Mouse (Mus musculus): ENCODE data around the gene Ptprk. TPM values are rescaled to one million over a fixed set of nuclear protein-coding genes. Genes with fewer than 3 reads are reported as not detected.

The Ptprk gene
- polyA plus RNA-seq, 1 experiment from 2014 or later = 41.9 TPM

DNA sequence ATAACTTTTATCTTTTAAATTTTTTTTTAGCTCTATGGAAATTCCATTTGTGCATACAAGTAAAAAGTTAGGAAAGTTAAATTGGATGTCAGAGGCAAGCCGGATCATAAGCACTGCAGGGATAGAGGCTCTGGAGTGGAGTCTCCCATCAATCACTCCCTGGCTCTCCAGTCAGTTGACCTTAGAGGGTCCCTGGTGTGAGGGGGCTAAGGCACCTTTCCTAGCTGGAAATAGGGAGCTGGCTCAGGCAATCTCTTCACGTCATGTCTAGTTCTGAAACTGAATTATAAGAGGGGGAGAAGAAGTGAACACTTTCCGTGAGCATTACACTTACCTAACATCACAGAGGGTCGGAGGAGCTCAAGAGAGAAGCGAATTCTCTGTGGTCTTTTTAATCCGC lies 110.1 kb downstream of the Ptprk start:
- H3K36me3 ChIP-seq (ENCODE audit: control insufficient read depth, insufficient read depth, low read length) = no peaks in the 10 kb centered on the region
- 59% methylated on average over 6 of the region's 6 CpGs for WGBS
- H3K9me3 ChIP-seq (ENCODE audit: control insufficient read depth, low read length) = no peaks in the 10 kb centered on the region
- H3K4me2 ChIP-seq (ENCODE audit: low read length) = no peak overlapping the region
- H3K4me1 ChIP-seq (replicated peaks; ENCODE audit: control insufficient read depth, insufficient read depth, low read length) = no peaks in the 10 kb centered on the region
- H3K27ac ChIP-seq (ENCODE audit: low read depth) = no peak overlapping the region
- ATAC-seq (replicated peaks; ENCODE audit: low FRiP score, low TSS enrichment, low read depth) = no peak
- DNase-seq (ENCODE audit: low spot score) = no peak
- H3K4me3 ChIP-seq (ENCODE audit: low read depth, low read length) = no peak overlapping the region
- no peak overlapping the region for H3K9ac ChIP-seq (ENCODE audit: low read length)
- no peaks in the 10 kb centered on the region for H3K27me3 ChIP-seq (replicated peaks; ENCODE audit: control insufficient read depth, insufficient read depth, low read length)

DNA sequence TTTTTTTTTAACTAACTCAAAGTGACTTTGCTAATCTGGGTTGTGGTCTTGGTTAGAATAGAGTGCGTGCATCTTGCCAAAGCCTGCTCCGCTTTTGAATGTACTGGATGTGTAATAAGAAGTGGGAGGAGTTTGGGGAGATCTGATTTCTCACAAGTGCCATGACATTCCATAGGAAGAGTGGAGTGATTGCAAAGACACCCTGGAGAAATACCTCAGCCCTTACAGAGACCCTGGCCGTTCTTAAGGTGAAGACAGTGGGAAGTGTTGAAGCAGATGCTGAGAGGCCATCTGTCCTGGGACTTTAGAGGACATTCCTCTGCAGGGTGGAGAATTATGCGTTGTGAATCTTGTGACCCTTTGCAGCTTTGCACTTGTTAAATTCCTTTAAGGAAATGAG lies 110.7 kb downstream of the Ptprk start:
- H3K9ac ChIP-seq (ENCODE audit: low read length) = no peak overlapping the region
- H3K9me3 ChIP-seq (ENCODE audit: control insufficient read depth, low read length) = no peaks in the 10 kb centered on the region
- no peak overlapping the region for H3K4me2 ChIP-seq (ENCODE audit: low read length)
- no peaks in the 10 kb centered on the region for H3K36me3 ChIP-seq (ENCODE audit: control insufficient read depth, insufficient read depth, low read length)
- 54% methylated on average over 4 of the region's 4 CpGs for whole genome bisulfite sequencing
- H3K27ac ChIP-seq (ENCODE audit: low read depth) = no peak overlapping the region
- DNase-seq (ENCODE audit: low spot score) (no peak), ATAC-seq (replicated peaks; ENCODE audit: low FRiP score, low TSS enrichment, low read depth) (no peak)
- H3K4me3 ChIP-seq (ENCODE audit: low read depth, low read length) = no peak overlapping the region
- no peaks in the 10 kb centered on the region for H3K27me3 ChIP-seq (replicated peaks; ENCODE audit: control insufficient read depth, insufficient read depth, low read length)
- no peaks in the 10 kb centered on the region for H3K4me1 ChIP-seq (replicated peaks; ENCODE audit: control insufficient read depth, insufficient read depth, low read length)

DNA sequence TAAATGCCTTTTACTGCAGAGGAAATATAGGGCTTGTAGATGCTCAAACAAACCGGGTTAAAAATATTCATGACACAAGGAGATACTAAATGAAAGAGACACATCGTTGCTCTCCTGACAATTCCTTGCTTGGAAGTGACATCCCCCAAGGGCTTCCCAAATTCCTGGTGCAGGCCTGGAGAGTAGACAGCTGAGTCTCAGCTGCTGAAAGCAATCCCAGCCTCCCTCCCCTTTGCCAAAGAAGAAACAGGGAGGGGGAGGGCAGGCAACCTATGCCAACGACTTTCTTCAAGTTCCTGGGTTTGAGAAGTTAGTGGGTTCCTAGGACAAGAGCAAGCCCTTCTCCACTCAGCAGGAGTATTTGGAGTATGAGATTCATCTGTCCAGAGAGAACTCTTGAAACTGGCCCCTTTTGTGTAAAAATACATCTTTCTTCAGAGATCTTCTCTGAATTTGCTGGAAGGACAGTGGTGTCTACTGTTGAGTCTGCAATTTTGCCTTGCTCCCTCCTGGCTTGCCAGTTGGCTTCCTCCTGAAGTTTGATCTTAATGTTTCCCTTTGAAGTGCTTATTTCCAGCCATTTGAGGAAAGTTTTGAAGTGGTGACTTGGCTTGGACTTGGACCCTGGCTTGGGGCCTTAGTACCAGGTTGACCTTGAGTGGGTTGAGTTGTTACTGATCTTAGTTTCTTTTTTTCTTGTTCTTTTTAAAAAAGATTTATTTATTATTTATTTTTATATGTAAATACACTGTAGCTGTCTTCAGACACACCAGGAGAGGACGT lies 111.6 kb downstream of the Ptprk start:
- no peaks in the 10 kb centered on the region for H3K4me1 ChIP-seq (replicated peaks; ENCODE audit: control insufficient read depth, insufficient read depth, low read length)
- no peak overlapping the region for H3K27ac ChIP-seq (ENCODE audit: low read depth)
- no peaks in the 10 kb centered on the region for H3K27me3 ChIP-seq (replicated peaks; ENCODE audit: control insufficient read depth, insufficient read depth, low read length)
- H3K9ac ChIP-seq (ENCODE audit: low read length) = no peak overlapping the region
- H3K36me3 ChIP-seq (ENCODE audit: control insufficient read depth, insufficient read depth, low read length) = no peaks in the 10 kb centered on the region
- H3K4me2 ChIP-seq (ENCODE audit: low read length) = no peak overlapping the region
- H3K9me3 ChIP-seq (ENCODE audit: control insufficient read depth, low read length) = no peaks in the 10 kb centered on the region
- DNase-seq (ENCODE audit: low spot score) = no peak
- 54% methylated on average over 4 of the region's 4 CpGs for WGBS
- no peak overlapping the region for H3K4me3 ChIP-seq (ENCODE audit: low read depth, low read length)
- ATAC-seq (replicated peaks; ENCODE audit: low FRiP score, low TSS enrichment, low read depth) = no peak

DNA sequence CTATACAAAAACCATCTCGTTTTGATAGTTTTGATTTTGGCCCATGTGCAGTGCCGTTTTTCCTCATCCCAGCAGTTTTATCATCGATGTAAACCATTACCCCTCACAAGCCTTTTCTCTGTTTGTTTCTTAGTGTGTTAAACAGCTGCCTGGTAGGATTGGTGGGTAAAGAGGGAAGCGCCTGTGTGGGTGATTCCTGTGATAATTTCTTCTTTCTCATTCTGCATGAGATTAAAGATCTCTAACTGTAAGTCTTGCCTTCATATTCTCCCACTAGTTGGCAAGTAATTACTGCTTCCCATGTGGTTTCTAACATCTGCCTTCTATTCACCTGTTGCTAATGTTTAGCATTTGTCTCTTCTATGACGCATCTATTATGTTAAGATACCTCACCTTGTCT lies 116.8 kb downstream of the Ptprk start:
- no peaks in the 10 kb centered on the region for H3K4me1 ChIP-seq (replicated peaks; ENCODE audit: control insufficient read depth, insufficient read depth, low read length)
- no peak overlapping the region for H3K27ac ChIP-seq (ENCODE audit: low read depth)
- H3K9me3 ChIP-seq (ENCODE audit: control insufficient read depth, low read length) = no peaks in the 10 kb centered on the region
- H3K36me3 ChIP-seq (ENCODE audit: control insufficient read depth, insufficient read depth, low read length) = no peaks in the 10 kb centered on the region
- H3K27me3 ChIP-seq (replicated peaks; ENCODE audit: control insufficient read depth, insufficient read depth, low read length) = no peaks in the 10 kb centered on the region
- WGBS = 79% methylated on average over 5 of the region's 5 CpGs
- H3K4me2 ChIP-seq (ENCODE audit: low read length) = no peak overlapping the region
- ATAC-seq (replicated peaks; ENCODE audit: low FRiP score, low TSS enrichment, low read depth) = no peak
- H3K4me3 ChIP-seq (ENCODE audit: low read depth, low read length) = no peak overlapping the region
- H3K9ac ChIP-seq (ENCODE audit: low read length) = no peak overlapping the region
- DNase-seq (ENCODE audit: low spot score) = no peak

DNA sequence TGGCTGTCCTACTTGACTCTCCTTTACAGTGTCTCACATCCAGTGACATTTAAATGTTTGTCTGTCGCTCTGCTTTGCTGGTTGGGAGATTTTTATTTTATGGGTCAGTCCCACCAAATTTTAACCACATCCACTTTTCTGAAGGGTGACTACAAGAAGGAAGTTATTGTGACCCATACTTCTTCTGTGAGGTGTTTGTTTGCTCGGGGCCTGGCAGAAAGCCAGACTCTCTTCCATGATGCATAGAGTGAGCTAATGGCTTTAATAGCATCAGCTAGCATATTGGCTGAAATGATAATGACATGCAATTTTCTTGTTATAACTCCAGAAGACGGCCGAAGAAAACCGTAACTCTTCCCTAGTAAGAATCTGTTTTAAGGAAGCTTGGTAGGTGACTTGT lies 119.0 kb downstream of the Ptprk start:
- H3K9ac ChIP-seq (ENCODE audit: low read length) = no peak overlapping the region
- H3K4me3 ChIP-seq (ENCODE audit: low read depth, low read length) = no peak overlapping the region
- no peaks in the 10 kb centered on the region for H3K4me1 ChIP-seq (replicated peaks; ENCODE audit: control insufficient read depth, insufficient read depth, low read length)
- no peaks in the 10 kb centered on the region for H3K9me3 ChIP-seq (ENCODE audit: control insufficient read depth, low read length)
- no peak overlapping the region for H3K4me2 ChIP-seq (ENCODE audit: low read length)
- DNase-seq (ENCODE audit: low spot score) (no peak), ATAC-seq (replicated peaks; ENCODE audit: low FRiP score, low TSS enrichment, low read depth) (no peak)
- no peaks in the 10 kb centered on the region for H3K36me3 ChIP-seq (ENCODE audit: control insufficient read depth, insufficient read depth, low read length)
- WGBS = 79% methylated on average over 5 of the region's 5 CpGs
- H3K27me3 ChIP-seq (replicated peaks; ENCODE audit: control insufficient read depth, insufficient read depth, low read length) = no peaks in the 10 kb centered on the region
- H3K27ac ChIP-seq (ENCODE audit: low read depth) = no peak overlapping the region

DNA sequence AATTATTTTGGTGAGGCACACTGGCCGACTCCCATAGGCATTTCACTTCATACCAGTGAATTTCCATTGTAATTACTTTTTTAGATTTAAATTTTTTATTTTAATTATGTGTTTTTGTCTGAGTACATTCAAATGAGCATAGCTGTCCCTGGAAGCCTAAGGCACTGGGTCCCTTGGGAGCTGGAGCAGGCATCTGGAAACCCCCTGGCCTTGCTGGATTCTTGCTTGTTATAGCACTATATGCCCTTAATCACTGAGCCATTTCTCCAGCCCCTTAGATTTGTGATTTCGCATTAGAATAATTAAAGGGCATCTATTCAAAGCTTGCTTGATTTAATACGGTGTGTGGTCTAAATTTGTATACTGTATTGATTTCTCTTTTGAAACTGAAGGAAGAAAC lies 126.0 kb downstream of the Ptprk start:
- no peaks in the 10 kb centered on the region for H3K36me3 ChIP-seq (ENCODE audit: control insufficient read depth, insufficient read depth, low read length)
- no peak overlapping the region for H3K9ac ChIP-seq (ENCODE audit: low read length)
- no peaks in the 10 kb centered on the region for H3K27me3 ChIP-seq (replicated peaks; ENCODE audit: control insufficient read depth, insufficient read depth, low read length)
- no peaks in the 10 kb centered on the region for H3K9me3 ChIP-seq (ENCODE audit: control insufficient read depth, low read length)
- no peak overlapping the region for H3K27ac ChIP-seq (ENCODE audit: low read depth)
- H3K4me2 ChIP-seq (ENCODE audit: low read length) = no peak overlapping the region
- DNase-seq (ENCODE audit: low spot score) (no peak), ATAC-seq (replicated peaks; ENCODE audit: low FRiP score, low TSS enrichment, low read depth) (no peak)
- H3K4me3 ChIP-seq (ENCODE audit: low read depth, low read length) = no peak overlapping the region
- H3K4me1 ChIP-seq (replicated peaks; ENCODE audit: control insufficient read depth, insufficient read depth, low read length) = no peaks in the 10 kb centered on the region
- WGBS = 93% methylated on average over 3 of the region's 3 CpGs

DNA sequence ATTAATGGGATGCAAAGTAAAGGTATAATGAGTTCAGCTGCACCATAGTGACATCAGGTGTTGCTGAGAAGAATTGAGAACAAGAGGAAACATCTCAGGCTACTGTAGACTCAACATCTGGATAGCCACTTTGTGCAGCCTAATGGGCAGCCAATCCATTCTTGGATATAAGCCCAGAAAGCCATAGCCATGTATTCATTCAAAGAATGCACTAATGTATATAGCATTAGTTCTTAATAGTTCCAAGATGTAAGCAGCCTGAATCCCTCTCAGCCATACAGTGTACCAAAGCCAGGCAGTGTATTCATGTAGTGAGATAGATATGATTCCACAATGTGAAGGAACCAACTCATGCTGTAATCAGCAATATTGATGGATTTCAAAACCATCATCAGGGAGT lies 134.8 kb downstream of the Ptprk start:
- DNase-seq (ENCODE audit: low spot score) (no peak), ATAC-seq (replicated peaks; ENCODE audit: low FRiP score, low TSS enrichment, low read depth) (no peak)
- Histone ChIP-seq H3K4me3 (ENCODE audit: low read depth, low read length) (no peak overlapping the region), H3K36me3 (ENCODE audit: control insufficient read depth, insufficient read depth, low read length) (no peaks in the 10 kb centered on the region), H3K4me1 (replicated peaks; ENCODE audit: control insufficient read depth, insufficient read depth, low read length) (0 out of 2 replicates have a peak, but pooled peaks cover 12% of the 10 kb centered on the region), H3K27ac (ENCODE audit: low read depth) (no peak overlapping the region), H3K9me3 (ENCODE audit: control insufficient read depth, low read length) (no peaks in the 10 kb centered on the region), H3K4me2 (ENCODE audit: low read length) (no peak overlapping the region), H3K9ac (ENCODE audit: low read length) (no peak overlapping the region), H3K27me3 (replicated peaks; ENCODE audit: control insufficient read depth, insufficient read depth, low read length) (no peaks in the 10 kb centered on the region)

DNA sequence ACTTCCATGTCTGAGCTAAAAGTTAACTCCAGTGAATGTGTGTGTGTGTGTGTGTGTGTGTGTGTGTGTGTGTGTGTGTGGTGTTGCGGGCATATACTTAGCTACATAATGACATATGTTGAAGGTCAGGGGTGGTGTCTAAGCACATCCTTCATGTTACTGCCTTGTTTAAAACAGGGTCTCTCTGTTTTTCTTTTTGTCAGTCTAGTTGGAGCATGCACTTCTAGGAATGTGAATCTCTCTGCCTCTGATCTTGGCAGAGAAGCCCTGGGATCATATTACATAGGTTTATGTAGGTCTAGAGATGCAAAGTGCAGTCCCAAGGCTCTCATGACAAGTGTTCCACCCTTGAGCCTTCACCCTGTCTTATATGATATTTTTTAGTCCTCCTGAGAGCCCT lies 137.5 kb downstream of the Ptprk start:
- no peak overlapping the region for H3K27ac ChIP-seq (ENCODE audit: low read depth)
- H3K36me3 ChIP-seq (ENCODE audit: control insufficient read depth, insufficient read depth, low read length) = no peaks in the 10 kb centered on the region
- H3K4me2 ChIP-seq (ENCODE audit: low read length) = no peak overlapping the region
- H3K4me3 ChIP-seq (ENCODE audit: low read depth, low read length) = no peak overlapping the region
- H3K27me3 ChIP-seq (replicated peaks; ENCODE audit: control insufficient read depth, insufficient read depth, low read length) = no peaks in the 10 kb centered on the region
- ATAC-seq (replicated peaks; ENCODE audit: low FRiP score, low TSS enrichment, low read depth) (no peak), DNase-seq (ENCODE audit: low spot score) (no peak)
- 56% methylated on average over 1 of the region's 1 CpGs for WGBS
- no peak overlapping the region for H3K9ac ChIP-seq (ENCODE audit: low read length)
- 0 out of 2 replicates have a peak, but pooled peaks cover 12% of the 10 kb centered on the region for H3K4me1 ChIP-seq (replicated peaks; ENCODE audit: control insufficient read depth, insufficient read depth, low read length)
- H3K9me3 ChIP-seq (ENCODE audit: control insufficient read depth, low read length) = no peaks in the 10 kb centered on the region

DNA sequence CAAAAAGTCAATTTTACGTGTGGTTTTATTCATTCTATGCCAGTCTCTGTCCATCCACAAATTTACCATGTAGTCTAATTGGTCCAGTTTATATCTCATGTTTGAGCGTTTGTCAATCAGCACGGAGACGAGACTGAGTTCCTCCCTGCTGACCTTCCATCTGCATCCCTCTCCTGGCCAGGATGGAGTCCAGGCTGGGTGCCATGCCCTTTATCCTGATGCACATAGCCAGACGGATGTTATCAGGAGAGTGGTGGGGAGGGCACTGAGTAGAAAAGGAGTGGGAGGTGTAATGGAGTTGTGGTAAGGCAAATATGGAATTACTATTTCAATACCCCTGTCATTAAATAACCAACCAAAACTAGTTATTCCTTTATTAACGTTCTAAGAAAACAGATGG lies 140.5 kb downstream of the Ptprk start:
- Histone ChIP-seq H3K4me2 (ENCODE audit: low read length) (no peak overlapping the region), H3K36me3 (ENCODE audit: control insufficient read depth, insufficient read depth, low read length) (no peaks in the 10 kb centered on the region), H3K9me3 (ENCODE audit: control insufficient read depth, low read length) (no peaks in the 10 kb centered on the region), H3K27ac (ENCODE audit: low read depth) (no peak overlapping the region), H3K4me3 (ENCODE audit: low read depth, low read length) (no peak overlapping the region), H3K9ac (ENCODE audit: low read length) (no peak overlapping the region), H3K4me1 (replicated peaks; ENCODE audit: control insufficient read depth, insufficient read depth, low read length) (0 out of 2 replicates have a peak, but pooled peaks cover 12% of the 10 kb centered on the region), H3K27me3 (replicated peaks; ENCODE audit: control insufficient read depth, insufficient read depth, low read length) (no peaks in the 10 kb centered on the region)
- 73% methylated on average over 6 of the region's 6 CpGs for WGBS
- DNase-seq (ENCODE audit: low spot score) = no peak
- no peak for ATAC-seq (replicated peaks; ENCODE audit: low FRiP score, low TSS enrichment, low read depth)
